Mouse (Mus musculus) heart, embryonic 16.5 days (tissue): Measurements from ENCODE around the gene Katnal1. TPM values are rescaled to one million over a fixed set of nuclear protein-coding genes. Genes with fewer than 3 reads are reported as not detected.

Experiments
- ATAC-seq: fragments of 200-750 bp; cut with Nextera tagmentation; replicated peaks from 2 replicates; pipeline ENCODE4 v1.8.0; 2017; ENCODE audit warnings: moderate number of reproducible peaks; ENCODE audit not compliant: insufficient read depth, low FRiP score; ENCODE audit errors: extremely low read depth
- H3K27ac ChIP-seq: fragments of 300-500 bp; sonication (generic); 2 replicates; pipeline ENCODE4 v1.5.1; 2014; ENCODE audit warnings: mild to moderate bottlenecking, low read length, control low read depth, moderate library complexity
- H3K27me3 ChIP-seq: fragments of 300-500 bp; sonication (generic); 2 replicates; pipeline ENCODE4 v1.6.1; 2014; ENCODE audit warnings: low read length, mixed read lengths; ENCODE audit not compliant: control insufficient read depth, insufficient read depth
- H3K36me3 ChIP-seq: fragments of 300-500 bp; sonication (generic); 2 replicates; pipeline ENCODE4 v1.6.1; 2014; ENCODE audit not compliant: control insufficient read depth, insufficient read depth
- H3K4me1 ChIP-seq: fragments of 300-500 bp; sonication (generic); 2 replicates; pipeline ENCODE4 v1.6.1; 2014; ENCODE audit warnings: low read length, mixed read lengths; ENCODE audit not compliant: control insufficient read depth, insufficient read depth
- H3K4me2 ChIP-seq: fragments of 300-500 bp; sonication (generic); 2 replicates; pipeline ENCODE4 v1.6.1; 2014; ENCODE audit warnings: low read depth, mild to moderate bottlenecking, control low read depth, low read length
- H3K4me3 ChIP-seq: fragments of 300-500 bp; sonication (generic); 2 replicates; pipeline ENCODE4 v1.5.1; 2014; ENCODE audit warnings: mild to moderate bottlenecking, control low read depth, low read length
- H3K9ac ChIP-seq: fragments of 300-500 bp; sonication (generic); 2 replicates; pipeline ENCODE4 v1.6.1; 2014; ENCODE audit warnings: low read length, control low read depth
- H3K9me3 ChIP-seq: fragments of 300-500 bp; sonication (generic); replicated peaks from 2 replicates; pipeline ENCODE4 v1.6.1; 2016; ENCODE audit warnings: low read length; ENCODE audit not compliant: control insufficient read depth
- WGBS: fragments of 180-500 bp; shearing (Covaris S2); extraction: QIAGEN DNeasy Blood & Tissue Kit; methylation state at CpG from one replicate; pipeline ENCODE4 v1.1.7; 2014; 5-methylcytosine and 5-hydroxymethylcytosine counted together
- polyA plus RNA-seq: library from polyadenylated mRNA; unstranded; fragments of >200 nt; fragmentation: Nextera tagmentation; extraction: Ambion mirVana; gene quantifications from 2 replicates; pipeline ENCODE4 v1.2.1, GENCODE M21; 2015

Katnal1 gene
- polyA plus RNA-seq, 1 experiment from 2014 or later, result 12.7 TPM

- Histone ChIP-seq H3K27ac (peak overlapping the region; percentile 58; the same call in 1 of the 2 replicates), H3K9me3 (no peaks in the 10 kb centered on the region), H3K27me3 (no peaks in the 10 kb centered on the region), H3K9ac (no peak overlapping the region), H3K36me3 (no peaks in the 10 kb centered on the region), H3K4me2 (peak overlapping the region; percentile 21), H3K4me1 (peaks cover 34% of the 10 kb centered on the region), H3K4me3 (peak overlapping the region; percentile 9; the same call in 1 of the 2 replicates)
- no peak for ATAC-seq
- 55% methylated on average over 7 of the region's 7 CpGs for WGBS
Observed at GRCm38 (mm10) chr5:148968958-148969576, 39.9 kb upstream of the Katnal1 start.

- no peak overlapping the region for H3K9ac ChIP-seq
- peak overlapping the region; percentile 13; the same call in 1 of the 2 replicates for H3K27ac ChIP-seq
- H3K9me3 ChIP-seq, result no peaks in the 10 kb centered on the region
- ATAC-seq, result no peak
- WGBS, result 68% methylated on average over 5 of the region's 5 CpGs
- no peak overlapping the region for H3K4me3 ChIP-seq
- no peaks in the 10 kb centered on the region for H3K27me3 ChIP-seq
- 0 out of 2 replicates have a peak overlapping the region, but pooled peaks have one; percentile 12 for H3K4me2 ChIP-seq
- no peaks in the 10 kb centered on the region for H3K36me3 ChIP-seq
- peaks cover 31% of the 10 kb centered on the region for H3K4me1 ChIP-seq
Observed at GRCm38 (mm10) chr5:148968179-148968578, 39.1 kb upstream of the Katnal1 start.

GRCm38 (mm10) chr5:148966395-148966794 lies 37.3 kb upstream of the Katnal1 start:
- Histone ChIP-seq H3K27me3 (no peaks in the 10 kb centered on the region), H3K27ac (peak overlapping the region; percentile 80), H3K9ac (peak overlapping the region; percentile 46; the same call in 1 of the 2 replicates), H3K36me3 (no peaks in the 10 kb centered on the region), H3K4me3 (no peak overlapping the region; the same call in 1 of the 2 replicates), H3K4me2 (peak overlapping the region; percentile 50), H3K9me3 (no peaks in the 10 kb centered on the region; the same call in 1 of the 2 replicates), H3K4me1 (peaks cover 28% of the 10 kb centered on the region)
- 48% methylated on average over 6 of the region's 6 CpGs for whole genome bisulfite sequencing
- ATAC-seq, result no peak; the same call in 1 of the 2 replicates

GRCm38 (mm10) chr5:148965691-148966333 lies 36.7 kb upstream of the Katnal1 start:
- 5% methylated on average over 13 of the region's 13 CpGs for WGBS
- H3K9ac ChIP-seq, result peak overlapping the region; percentile 46
- H3K9me3 ChIP-seq, result no peaks in the 10 kb centered on the region; the same call in 1 of the 2 replicates
- peak; percentile 29 for ATAC-seq
- peaks cover 28% of the 10 kb centered on the region for H3K4me1 ChIP-seq
- H3K4me2 ChIP-seq, result peak overlapping the region; percentile 50
- peak overlapping the region; percentile 80 for H3K27ac ChIP-seq
- no peaks in the 10 kb centered on the region for H3K27me3 ChIP-seq
- peak overlapping the region; percentile 6; the same call in 1 of the 2 replicates for H3K4me3 ChIP-seq
- no peaks in the 10 kb centered on the region for H3K36me3 ChIP-seq

GRCm38 (mm10) chr5:148965089-148965591 lies 36.0 kb upstream of the Katnal1 start:
- Histone ChIP-seq H3K27me3 (no peaks in the 10 kb centered on the region), H3K36me3 (no peaks in the 10 kb centered on the region), H3K4me1 (peaks cover 29% of the 10 kb centered on the region), H3K4me3 (no peak overlapping the region), H3K4me2 (peak overlapping the region; percentile 50), H3K27ac (peak overlapping the region; percentile 80), H3K9me3 (no peaks in the 10 kb centered on the region; the same call in 1 of the 2 replicates), H3K9ac (peak overlapping the region; percentile 46; the same call in 1 of the 2 replicates)
- WGBS, result 48% methylated on average over 15 of the region's 15 CpGs
- no peak for ATAC-seq

GRCm38 (mm10) chr5:148964251-148964650 lies 35.1 kb upstream of the Katnal1 start:
- no peak for ATAC-seq
- Histone ChIP-seq H3K9me3 (no peaks in the 10 kb centered on the region; the same call in 1 of the 2 replicates), H3K27ac (peak overlapping the region; percentile 23; the same call in 1 of the 2 replicates), H3K36me3 (no peaks in the 10 kb centered on the region), H3K27me3 (no peaks in the 10 kb centered on the region), H3K9ac (no peak overlapping the region), H3K4me1 (peaks cover 33% of the 10 kb centered on the region), H3K4me3 (no peak overlapping the region), H3K4me2 (no peak overlapping the region)
- 80% methylated on average over 1 of the region's 1 CpGs for WGBS

GRCm38 (mm10) chr5:148960211-148960610 lies 31.1 kb upstream of the Katnal1 start:
- Histone ChIP-seq H3K4me3 (peak overlapping the region; percentile 59), H3K36me3 (no peaks in the 10 kb centered on the region), H3K9me3 (no peaks in the 10 kb centered on the region; the same call in 1 of the 2 replicates), H3K27me3 (no peaks in the 10 kb centered on the region), H3K9ac (peak overlapping the region; percentile 71), H3K4me1 (peaks cover 21% of the 10 kb centered on the region), H3K27ac (peak overlapping the region; percentile 74), H3K4me2 (peak overlapping the region; percentile 99)
- no peak for ATAC-seq
- 59% methylated on average over 10 of the region's 10 CpGs for WGBS

- Histone ChIP-seq H3K27ac (peak overlapping the region; percentile 74), H3K4me1 (peaks cover 14% of the 10 kb centered on the region), H3K9ac (peak overlapping the region; percentile 71), H3K36me3 (no peaks in the 10 kb centered on the region), H3K27me3 (no peaks in the 10 kb centered on the region), H3K4me3 (peak overlapping the region; percentile 59), H3K9me3 (no peaks in the 10 kb centered on the region; the same call in 1 of the 2 replicates), H3K4me2 (peak overlapping the region; percentile 99)
- ATAC-seq, result peak; percentile 68
- 1% methylated on average over 39 of the region's 39 CpGs for WGBS
Observed at GRCm38 (mm10) chr5:148959068-148959990, 30.2 kb upstream of the Katnal1 start.
